Mouse (Mus musculus): ENCODE measurements at regions not wholly inside any gene's neighbourhood (a gene's known extent, or its start where the extent isn't known, plus 50 kb on each side); places are given as distances from the start of the nearest gene placed in this dataset.

GRCm38 (mm10) chr5:106224141-106224540 lies 233.8 kb downstream of the Barhl2 start:
- TF ChIP-seq CTCF (IDR thresholded peaks at IDR 0.05; ENCODE audit: control insufficient read depth, insufficient read depth, low read length) (no peak), POLR2A (IDR thresholded peaks at IDR 0.05; ENCODE audit: borderline replicate concordance, control insufficient read depth, low read depth, low read length) (no peak)
